Mouse (Mus musculus): ENCODE data around the gene Gdf9. TPM values are rescaled to one million over a fixed set of nuclear protein-coding genes. Genes with fewer than 3 reads are reported as not detected.
A peak's percentile ranks its signal among the peaks of the same experiment; 100 is the strongest.

Gdf9 gene
- total RNA-seq, 2 experiments from 2014 or later, result 0.56 to 0.74 TPM

DNA sequence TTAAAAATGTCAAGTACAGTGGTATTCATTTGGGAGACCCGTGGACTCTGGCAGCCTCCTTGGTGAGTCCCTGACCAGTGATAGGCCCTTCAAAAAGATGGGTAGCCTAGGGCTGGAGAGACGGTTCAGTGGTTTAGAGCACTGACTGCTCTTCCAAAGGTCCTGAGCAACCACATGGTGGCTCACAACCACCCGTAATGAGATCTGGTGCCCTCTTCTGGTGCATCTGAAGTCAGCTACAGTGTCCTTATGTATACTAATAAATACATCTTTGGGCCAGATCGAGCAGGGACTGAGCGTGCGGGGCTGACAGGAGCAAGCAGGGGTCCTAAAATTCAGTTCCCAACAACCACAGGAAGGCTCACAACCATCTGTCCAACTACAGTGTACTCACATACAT, 13.0 kb downstream of the Gdf9 start:
- DNase-seq (ENCODE audit: low spot score in 2 of 2), result peak in 1 of 2 experiments; percentile 62

DNA sequence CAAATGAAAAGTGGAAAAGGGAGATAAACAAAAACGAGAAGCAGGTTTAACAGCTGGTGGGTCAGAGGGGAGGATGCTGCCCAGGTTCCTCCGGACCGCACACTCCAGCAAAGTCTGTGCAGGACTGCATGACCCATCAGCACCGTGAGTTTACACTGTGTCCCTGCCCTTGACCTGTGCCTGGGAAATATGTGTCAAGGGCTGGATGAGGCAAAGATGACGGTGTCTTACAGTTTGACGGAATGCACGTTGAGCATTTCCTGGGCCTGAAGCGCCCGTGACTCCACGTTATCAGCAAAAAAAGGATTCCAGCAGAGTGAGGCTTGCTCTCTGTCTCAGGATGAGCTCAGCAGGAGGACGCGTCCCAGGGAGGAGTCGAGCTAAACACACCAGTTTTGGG, 14.7 kb downstream of the Gdf9 start:
- no peak for DNase-seq (ENCODE audit: low spot score in 2 of 2)

DNA sequence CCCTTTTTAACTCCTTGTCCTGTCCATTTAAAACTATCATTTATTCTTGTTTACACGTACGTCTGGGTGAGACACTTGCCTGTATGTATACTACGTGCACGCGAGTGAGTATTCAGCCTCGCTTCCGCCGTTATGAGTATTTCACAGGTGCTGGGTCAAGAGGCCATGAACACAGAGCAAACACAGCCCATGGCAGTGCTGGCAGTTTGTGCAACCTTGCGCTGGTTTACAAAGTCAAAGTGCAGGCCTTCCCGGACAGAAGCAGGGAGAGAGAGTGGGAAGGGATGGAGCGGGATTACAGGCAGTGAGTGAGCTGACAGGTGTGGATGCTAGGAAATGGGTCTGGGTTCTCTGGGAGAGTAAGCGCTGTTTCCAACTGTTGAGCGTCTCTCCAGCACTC, 15.4 kb downstream of the Gdf9 start:
- DNase-seq (ENCODE audit: low spot score in 2 of 2), result no peak

DNA sequence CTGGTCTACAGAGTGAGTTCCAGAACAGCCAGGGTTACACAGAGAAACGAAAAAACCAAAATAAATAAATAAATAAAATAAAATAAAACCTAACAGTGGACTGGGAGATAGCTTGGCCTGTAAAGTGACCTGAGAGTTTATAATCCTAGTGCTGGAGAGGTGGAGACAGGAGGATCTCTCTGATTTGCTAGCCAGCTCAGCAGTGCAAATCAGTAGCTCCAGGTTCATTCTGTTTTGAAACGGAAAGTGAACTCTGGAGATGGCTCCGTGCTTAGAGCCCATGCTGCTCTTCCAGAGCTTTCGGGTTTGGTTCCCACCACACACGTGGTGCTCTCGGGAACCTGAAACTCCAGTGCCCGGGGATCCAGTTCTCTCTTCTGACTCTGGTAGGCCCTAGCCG, 17.2 kb downstream of the Gdf9 start:
- DNase-seq (ENCODE audit: low spot score in 2 of 2), result no peak

- DNase-seq (ENCODE audit: low spot score in 2 of 2), result no peak
These were observed 17.7 kb downstream of the Gdf9 start for GRCm38 (mm10) chr11:53448529-53448928.

DNA sequence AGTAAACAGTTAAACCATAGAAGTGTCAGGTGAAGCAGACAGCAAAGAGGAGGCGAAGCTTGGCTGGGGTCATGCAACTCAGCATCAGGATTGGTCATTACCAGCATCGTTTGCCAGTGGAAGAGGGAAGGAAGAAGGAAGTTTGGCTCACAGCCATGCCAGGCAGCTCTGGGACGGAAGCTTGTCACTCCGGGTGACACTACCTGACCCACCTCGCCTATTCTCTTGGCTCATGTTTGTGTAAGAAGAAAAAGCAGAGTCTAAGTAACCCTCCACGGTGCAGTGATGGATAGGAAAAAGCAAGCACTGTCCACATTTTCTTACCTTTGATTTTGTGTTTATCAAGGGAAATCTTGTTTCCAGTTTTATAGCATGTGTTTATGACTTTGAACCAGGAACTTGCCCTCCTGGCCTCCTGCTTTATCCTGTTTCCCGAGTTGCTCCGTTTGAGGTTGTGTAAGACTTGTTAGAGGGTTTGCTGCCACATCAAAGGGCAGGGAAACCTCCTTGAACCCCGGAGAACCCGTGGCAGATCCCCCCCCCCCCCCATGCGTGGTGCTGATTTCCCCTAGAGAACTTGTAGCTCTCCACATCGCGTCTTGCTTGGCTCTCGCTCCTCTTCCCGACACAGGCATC, 19.4 kb downstream of the Gdf9 start:
- DNase-seq (ENCODE audit: low spot score in 2 of 2), result no peak

DNA sequence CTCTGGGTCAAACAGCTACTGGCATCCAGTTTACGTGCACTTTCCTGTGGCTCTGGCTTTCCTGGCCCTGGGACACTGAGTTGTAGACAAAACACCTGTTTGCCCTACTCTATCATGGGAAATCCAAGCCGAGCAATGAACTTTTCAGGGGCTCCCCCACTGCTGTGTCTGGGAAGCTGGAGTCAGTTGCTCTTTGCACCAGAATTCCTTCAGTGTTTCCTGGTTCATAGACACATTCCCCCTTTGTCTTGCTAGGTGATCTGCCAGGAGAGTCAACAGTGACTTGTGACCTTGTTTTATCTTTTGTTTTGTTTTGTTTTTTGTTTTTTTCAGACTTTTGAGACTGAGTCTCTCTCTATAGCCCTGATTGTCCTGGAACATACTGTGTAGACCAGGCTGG, 20.5 kb downstream of the Gdf9 start:
- DNase-seq (ENCODE audit: low spot score in 2 of 2), result no peak

DNA sequence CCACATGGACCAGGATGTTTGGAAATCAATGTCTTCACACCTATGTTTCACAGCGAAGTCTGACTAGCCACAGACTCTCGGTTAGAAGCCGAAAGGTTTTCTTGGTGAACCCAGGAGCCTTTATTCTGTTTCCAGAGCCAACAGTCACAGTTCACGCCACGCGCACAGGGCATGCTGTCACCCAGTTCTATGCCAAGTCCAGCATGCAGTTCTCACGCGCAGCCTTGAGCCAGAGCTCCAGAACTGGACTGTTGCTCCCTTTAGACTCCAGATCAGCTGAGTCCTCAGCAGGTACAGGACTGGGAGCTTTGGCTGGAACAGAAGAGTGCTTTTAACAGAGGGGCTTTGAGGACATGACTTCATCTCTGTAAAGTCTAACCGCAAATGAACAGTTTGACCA, 21.6 kb downstream of the Gdf9 start:
- no peak for DNase-seq (ENCODE audit: low spot score in 2 of 2)

DNA sequence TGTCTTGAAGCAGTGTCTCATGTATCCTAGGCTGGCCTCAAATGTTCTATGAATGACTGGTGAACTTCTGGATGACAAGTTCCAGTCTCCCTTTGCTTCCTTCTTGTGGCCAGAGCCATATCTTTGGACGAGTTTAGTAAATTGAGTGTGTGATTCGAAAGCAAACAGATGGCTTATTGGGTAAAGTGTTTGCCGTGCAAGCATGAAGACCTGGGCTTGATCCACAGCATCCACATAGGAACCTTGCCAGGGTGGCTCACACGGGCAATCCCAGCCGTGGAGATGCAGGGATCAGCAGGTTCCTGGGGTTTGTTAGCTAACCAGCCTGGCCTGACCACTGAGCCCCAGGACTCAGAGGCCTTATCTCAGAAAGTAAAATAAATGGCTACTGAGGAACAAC, 22.2 kb downstream of the Gdf9 start:
- no peak for DNase-seq (ENCODE audit: low spot score in 2 of 2)

DNA sequence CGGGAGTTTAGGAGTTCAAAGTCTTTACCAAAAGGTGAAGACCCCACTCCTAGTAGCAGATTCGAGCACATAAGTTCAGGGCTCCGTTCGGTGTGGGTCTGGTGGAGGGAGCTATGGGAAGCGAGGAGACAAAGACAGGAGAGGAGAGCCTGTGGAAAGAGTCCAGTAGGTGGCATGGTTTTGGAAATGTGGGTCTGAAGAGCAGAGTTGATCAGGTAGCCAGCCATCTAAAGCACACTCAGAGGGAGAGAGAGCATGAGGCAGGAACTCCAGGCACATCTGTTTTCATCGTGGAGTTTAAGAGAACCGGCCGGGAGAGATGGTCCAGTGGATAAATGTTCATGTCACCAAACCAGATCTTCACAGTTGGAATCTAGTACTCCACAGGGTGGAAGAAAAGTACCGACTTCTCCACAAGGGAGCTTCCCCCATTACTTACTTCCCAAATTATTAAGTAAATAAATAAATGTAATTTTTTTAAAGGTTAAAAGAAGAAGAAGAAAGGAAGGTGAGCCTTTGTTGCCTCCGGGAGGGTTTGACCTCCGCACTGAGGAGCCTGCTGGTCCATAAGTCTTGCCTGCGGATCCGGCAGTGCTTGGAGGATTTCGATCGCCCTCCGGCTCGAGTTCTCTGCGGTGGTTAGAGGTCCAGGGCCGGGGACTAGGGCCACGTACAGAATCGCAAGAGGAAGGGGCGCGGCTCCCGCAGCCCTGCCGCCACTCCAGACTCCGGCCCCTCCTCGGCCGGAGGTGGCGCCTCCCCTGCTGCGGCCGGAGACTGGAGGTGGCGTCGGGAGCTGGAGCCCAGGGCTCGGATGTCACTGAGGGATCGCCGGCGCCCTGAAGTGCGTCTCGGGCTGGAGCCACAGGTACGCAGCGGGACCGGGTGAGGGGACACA, 25.9 kb downstream of the Gdf9 start, which contains the start of the genes Gm10447 and Shroom1:
Gene Gm10447, minus strand, starts transcription at position 637 of the 898 bp plus-strand sequence.
Gene Shroom1, plus strand, starts transcription at position 732 of the 898 bp plus-strand sequence.
- DNase-seq (ENCODE audit: low spot score in 2 of 2), result peak in 1 of 2 experiments; percentile 46

- DNase-seq (ENCODE audit: low spot score in 2 of 2), result no peak
These were observed 26.6 kb downstream of the Gdf9 start for GRCm38 (mm10) chr11:53457372-53457954.

DNA sequence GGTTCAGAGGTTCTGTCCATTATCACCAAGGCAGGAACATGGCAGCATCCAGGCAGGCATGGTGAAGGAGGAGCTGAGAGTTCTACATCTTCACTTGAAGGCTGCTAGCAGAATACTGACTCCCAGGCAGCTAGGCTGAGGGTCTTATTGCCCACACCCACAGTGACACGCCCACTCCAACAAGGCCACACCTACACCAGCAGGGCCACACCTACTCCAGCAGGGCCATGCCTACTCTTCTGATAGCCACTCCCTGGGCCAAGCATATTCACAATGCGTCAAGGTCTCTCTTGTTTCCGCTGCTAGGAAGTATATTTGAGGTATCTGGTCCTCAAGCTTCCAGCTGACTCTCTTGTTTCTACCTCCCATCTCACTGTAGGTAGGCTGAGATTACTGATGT, 28.2 kb downstream of the Gdf9 start:
- no peak for DNase-seq (ENCODE audit: low spot score in 2 of 2)

DNA sequence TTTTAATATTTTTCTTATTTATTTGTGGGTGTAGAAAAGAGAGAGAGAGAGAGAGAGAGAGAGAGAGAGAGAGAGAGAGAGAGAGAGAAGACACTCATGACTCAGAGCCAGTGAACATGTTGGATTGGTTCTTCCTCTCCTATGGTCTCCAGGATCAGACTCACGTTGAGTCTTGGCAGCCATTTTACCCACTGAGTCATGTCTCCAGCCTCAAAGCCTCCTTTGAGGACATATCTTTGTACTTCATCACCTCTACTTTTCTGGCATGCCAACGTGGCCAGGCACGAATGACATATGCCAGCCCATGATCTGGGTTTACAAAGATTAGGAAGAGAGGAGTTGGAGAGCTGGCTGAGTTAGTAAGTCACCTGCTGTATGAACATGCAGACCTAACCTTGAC, 29.4 kb downstream of the Gdf9 start:
- DNase-seq (ENCODE audit: low spot score in 2 of 2), result no peak

- DNase-seq (ENCODE audit: low spot score in 2 of 2), result no peak
These were observed 30.9 kb downstream of the Gdf9 start for GRCm38 (mm10) chr11:53461727-53462126.

DNA sequence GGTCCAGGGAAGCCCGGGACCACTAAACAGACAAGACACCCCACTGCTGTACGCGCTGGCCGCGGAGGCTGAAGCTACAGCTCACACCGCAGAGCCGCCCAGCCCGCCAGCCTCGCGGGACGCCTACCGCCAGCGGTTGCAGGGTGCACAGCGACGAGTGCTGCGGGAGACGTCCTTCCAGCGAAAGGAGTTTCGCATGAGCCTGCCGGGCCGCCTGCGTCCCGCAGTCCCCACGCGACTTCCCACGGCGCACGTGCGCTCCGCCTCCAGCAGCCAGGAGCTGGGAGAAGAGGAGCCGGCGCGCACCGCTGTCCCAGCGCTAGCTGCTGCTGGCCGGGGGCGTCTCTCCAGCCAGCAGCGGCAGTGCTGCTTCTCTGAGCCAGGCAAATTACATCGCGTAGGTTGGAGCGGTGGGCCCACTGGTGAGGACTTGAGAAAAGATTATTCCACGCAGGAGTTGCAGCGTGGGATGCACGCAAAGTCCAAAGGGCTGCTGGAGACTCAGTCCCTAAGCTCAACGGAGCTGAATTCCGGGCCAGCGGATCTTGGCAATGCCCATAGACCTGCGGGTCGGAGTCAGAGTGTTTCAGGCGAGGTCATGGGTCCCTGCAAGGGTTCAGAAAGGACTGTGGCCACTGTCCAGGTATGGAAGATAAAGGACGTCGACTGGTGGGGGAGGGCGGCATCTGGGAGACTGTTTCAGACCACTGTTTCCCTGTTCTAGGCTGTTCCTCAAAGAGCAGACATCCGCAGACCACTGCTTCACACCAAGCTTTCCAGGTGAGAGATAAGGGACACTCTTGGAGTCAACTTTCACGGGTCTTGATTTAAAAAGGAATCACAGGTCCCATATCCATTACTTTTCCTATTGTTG, 33.0 kb downstream of the Gdf9 start:
- peak in 1 of 2 experiments; percentile 27 for DNase-seq (ENCODE audit: low spot score in 2 of 2)

DNA sequence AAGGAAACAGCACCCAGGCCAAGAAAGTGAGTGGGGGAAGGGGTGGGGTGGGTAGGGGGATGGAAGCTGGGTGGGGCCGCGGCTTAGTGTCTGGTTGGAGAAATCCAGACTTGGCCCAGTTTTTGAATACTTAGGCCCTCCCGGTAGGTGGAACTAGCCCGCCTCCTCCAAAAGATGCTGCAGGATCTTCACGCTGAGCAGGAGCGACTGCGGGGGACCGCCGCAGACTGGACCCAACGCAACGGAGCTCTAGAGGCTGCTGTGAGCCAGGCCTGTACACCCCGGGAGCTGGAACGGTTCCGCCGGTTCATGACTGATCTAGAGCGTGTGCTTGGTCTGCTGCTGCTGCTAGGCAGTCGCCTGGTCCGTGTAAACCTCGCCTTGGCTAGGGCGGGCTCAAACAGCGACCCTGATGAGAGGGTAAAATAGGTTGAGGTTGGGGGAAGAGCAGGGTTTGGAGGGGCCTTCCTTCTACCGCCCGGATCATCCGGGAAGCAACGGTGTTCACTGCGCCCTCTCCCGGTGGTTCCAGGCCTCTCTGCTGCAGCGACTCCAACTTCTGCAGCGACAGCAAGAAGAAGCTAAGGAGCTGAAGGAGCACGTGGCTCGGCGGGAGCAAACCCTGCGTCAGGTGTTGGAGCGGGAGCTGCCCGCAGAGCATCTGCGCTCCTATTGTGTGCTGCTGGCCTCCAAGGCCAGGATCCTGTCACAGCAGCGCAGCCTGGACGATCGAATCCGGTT, 35.6 kb downstream of the Gdf9 start:
- DNase-seq (ENCODE audit: low spot score in 2 of 2), result peak; percentile 71 to 88

DNA sequence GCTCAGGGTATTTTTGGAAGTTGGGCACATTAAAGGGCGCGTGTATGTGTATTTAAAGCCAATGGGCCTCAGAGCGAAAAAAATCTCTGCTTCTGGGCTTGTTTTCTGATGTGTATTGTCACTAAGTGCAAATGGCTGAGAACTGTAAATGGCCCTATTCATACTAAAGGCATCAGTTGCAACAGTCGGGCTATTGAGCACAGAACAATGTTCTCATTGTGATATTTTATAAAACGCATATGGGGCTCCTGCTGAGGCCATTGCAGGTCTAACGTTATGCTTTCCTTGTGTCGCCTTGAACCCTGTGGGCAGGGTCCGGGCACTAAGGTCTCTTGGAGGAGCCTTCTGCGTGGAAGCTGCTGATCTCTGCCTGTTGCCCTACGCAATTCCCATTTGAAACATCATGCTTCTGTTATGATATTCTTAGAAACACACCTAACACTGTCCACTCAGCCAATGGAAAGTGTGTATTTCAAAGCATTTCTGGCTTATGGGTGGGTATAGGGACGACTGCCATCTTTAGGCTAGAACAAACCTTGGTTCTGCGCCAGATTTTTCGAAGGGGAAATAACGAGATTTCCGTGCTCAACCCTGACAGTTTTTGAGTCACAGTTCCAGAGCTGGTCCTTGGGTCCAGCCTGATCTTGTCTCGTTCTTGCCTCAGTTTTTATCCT, 38.6 kb downstream of the Gdf9 start:
- peak in 1 of 2 experiments; percentile 33 for DNase-seq (ENCODE audit: low spot score in 2 of 2)

- peak; percentile 93 to 97 for DNase-seq (ENCODE audit: low spot score in 2 of 2)
These were observed 39.3 kb downstream of the Gdf9 start, which contains the start of gene Gm9837 for GRCm38 (mm10) chr11:53469968-53470695. Gene Gm9837 (minus strand): TSS chr11:53470479.

DNA sequence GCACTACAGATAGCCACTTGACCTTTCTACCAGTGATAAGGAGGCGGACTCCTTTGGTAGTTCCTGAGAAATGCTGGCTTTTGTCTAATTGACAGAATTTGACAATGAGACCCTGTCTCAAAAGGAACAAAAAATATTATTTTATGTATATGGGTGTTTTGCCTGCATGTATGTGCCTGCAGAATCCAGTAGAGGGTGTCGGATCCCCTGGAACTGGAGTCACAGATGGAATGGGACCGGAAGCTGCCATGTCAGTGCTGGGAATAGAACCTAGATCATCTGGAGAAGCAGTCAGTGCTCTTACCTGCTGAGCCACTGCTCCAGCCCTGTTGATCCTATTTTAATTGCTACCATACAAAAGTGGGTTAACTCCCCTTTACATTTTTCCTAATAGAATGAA, 41.9 kb downstream of the Gdf9 start:
- DNase-seq (ENCODE audit: low spot score in 2 of 2), result no peak

All from layer of hippocampus, adult 18-20 months (tissue).